Mouse (Mus musculus) urinary bladder, adult 18-20 months (tissue): ENCODE measurements around the gene Ttc30a1.

Experiments
- DNase-seq, 2 experiments: peaks; one replicate each; pipeline ENCODE4 v3.0.0; 2022; ENCODE audit warnings: low spot score in 2 of 2, mixed read lengths in 2 of 2

The Ttc30a1 gene

DNA sequence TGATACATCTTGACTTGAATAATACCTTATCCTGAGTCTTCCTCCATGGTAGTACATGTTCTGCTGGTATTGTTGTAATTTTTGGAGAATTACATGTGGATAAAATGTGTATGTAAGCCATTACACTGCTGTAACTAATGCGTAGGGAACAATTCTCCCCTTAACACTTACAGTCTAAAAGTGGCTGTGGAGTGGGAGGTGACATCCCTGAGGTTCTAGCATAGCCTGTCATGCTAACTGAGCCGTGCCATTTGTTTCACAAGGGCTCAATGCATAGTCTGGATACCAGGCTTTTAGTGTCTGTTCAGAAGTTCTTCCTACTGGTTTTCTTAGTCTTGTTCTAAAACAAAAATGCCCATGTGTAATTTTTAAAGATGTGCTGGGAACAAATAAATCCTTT is 50.8 kb downstream of the Ttc30a1 start:
- DNase-seq, result no peak

DNA sequence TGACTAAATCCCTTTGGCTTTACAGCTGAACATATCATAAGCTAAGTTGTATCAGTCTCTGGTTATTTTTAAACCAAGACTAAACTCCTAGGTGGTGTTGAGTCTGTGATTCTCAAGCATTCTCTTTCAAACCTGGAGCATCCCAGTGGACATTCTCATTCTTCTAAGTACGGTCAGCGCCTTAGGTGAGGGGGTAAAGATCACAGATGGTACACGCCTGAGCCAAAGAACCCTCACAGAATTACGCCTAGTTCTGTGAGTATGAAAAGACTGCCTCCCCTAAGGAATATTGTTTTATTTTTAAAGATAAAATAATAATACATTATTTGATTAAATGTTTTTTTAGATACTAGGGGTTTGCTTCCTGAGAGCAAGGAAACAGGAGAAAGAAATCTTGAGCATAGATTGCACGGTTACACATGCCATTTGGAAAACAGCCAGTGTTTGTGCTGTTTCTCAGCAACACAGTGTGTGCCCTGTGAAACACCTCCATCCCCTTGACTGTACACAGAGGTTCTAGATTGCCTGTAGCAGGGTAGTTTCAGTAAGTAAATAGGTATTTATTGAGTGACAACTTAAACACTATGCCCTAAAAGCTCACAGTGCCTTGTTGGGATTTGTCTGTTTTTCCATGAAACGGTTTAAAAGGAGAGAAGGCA is 51.9 kb downstream of the Ttc30a1 start:
- DNase-seq, result no peak

DNA sequence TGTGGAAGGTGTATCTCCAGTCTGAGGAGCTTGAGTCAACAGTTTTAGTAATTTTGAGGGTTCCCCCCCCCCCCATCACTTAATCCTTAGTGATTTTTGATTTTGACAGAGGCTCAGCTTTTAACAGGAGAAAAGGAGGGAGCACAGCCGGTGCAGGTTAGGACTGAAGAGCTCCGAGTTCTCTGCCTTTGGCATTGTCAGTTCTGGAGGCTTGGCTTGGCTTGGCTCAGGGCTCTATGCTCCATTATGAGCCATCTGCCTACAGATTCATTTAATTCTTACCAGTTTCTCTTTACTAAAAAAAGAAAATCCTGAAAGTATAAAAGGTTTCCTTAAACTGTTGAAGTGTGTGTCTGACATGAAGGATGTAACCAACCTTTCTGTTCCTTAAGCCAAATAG is 52.6 kb downstream of the Ttc30a1 start:
- DNase-seq, result no peak
